Mouse (Mus musculus) mouse embryonic stem cell (cell line): ENCODE results near the gene Spata1.
"Not testable (repeated sequence)": the region's sequence is repeated elsewhere in the genome, so short reads cannot be mapped to it uniquely, and the experiment has no call there.

Experiments
- in situ Hi-C, 2 experiments: fragments of 300-500 bp; cut with MboI; formaldehyde crosslinking; loops; 1 replicate in 1 of 2; 3 replicates in 1 of 2; pipeline ENCODE4 v1.14.3; 2019 to 2020; ENCODE audit warnings: low sequenced_read_pairs in 2 of 2, low pct_unique_long_range_greater_than_20kb in 1 of 2, mixed read lengths in 1 of 2; ENCODE audit not compliant: unreplicated experiment in 1 of 2

Spata1 gene

DNA sequence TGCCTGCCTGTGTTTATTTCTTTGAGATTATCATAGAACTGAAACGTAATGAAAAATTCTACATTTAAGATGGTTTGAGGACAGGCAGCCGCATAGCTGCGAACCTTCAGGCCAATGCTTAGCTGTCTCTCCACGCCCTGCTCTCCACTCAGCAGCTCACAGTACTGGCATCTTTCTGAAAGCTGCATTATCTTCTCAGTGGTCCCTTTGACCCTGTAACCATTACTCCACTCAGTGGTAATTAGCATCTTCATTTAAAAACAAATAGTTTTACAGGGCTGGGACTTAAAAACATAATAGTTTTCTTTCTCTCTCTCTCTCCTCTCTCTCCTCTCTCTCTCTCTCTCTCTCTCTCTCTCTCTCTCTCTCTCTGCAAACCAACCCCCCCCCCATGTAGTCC, 26.9 kb downstream of the Spata1 start:
- in situ Hi-C loops, result no loop called here

DNA sequence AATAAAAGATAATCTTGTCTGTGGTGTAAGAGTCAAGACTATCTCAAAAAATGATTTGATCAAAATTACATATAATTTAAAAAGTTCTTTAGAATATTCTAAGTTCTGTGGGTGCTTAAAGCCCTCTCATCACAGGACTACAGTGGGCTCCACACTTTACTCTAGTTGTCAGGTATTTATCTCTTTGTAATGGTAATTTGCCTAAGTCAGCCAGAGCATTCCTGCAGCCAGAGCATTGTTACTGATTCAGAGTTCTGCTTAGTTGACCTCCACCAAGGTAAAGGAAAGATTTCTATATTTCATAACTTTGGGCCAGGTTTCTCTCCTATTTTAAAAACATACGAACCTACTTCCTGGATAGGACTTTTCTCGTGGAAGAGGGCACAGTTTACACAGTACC, 30.3 kb downstream of the Spata1 start:
- in situ Hi-C loops, result no loop called here

DNA sequence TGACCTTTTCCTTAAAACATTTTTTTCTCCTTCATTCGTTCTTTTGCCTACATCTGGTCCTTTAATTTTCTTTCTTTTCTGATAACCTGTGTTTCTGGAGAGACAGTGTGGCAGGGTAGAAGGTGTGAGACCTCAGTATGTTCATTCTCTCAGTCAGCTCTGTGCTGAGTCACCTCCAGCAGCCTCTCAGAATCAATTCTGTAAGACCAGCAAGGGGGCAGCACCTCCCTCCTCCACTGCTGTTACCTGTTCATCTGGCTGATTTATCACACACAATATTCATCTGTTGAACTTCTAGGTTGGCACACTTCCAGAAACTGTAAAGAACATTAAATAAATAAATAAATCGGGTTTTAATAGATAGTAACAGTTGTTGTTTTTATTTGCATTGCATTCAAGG, 36.6 kb downstream of the Spata1 start:
- in situ Hi-C loops, result no loop called here

DNA sequence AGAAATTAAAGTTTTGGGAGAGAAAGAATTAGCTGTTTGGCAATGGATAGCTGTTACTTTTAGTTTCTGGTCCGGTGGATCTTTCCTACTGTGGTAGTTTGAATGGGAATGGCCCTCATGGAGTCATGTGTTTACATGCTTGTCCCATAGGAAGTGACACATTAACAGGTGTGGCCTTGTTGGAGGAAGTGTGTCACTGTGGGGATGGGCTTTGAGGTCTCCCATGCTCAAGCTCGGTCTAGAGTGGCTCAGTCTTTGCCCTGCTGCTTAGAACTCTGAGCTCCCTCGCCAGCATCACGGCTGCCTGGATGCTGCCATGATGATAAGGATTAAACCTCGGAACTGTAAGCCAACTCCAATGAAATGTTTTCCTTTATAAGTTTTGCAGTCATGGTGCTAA, 48.2 kb downstream of the Spata1 start:
- in situ Hi-C loops, result no loop called here

DNA sequence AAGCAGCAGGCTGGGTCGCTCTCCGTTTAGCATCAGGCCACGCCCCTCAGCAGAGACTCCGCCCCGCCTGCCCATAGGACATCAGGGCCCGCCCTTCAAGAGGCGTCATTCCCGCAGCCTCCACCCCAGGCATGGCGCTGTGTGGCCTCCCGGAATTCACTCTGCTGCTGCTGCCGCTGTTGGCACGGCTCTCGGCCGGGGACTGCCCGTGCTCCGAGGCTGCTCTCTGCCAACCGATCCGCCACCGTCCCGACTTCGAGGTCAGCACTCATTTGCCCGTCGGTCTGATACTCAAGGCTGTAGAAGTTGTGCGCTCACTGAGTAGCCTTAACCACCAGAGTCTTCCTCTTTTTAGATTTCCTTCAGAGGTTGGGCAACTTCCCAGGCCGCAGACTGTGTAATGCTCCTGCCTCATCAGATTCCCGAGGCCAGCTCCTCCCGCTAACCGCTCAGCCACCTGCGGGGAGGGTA, 49.1 kb downstream of the Spata1 start:
- in situ Hi-C loops, result no loop called here

DNA sequence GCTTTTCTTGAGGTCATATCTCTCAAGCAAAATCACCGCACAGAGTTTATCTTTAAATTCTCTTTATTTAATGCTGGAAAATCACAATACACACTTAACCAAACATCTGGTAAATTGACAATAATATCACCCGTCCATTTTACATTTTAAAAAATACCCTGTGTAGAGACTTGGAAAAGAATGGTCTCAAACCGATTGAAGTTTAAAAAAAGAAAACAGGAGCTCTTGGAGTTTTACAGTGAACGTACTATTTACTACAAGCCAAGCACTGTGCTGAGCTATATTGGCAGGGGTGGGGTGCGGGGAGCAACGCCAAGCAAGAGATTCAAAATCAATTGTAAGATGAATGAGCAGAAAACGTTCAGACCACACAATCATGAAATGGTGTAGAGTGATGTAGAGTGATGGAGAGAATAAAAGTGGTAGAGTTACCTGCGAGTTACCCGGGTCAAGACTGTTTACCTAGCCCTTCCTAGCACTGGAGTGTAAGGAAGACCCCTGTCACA, 49.8 kb downstream of the Spata1 start, which contains the start of gene Ctbs:
TSS of gene Ctbs (plus strand) at position 51 of the 506 bp plus-strand sequence.
- in situ Hi-C loops, result no loop called here

DNA sequence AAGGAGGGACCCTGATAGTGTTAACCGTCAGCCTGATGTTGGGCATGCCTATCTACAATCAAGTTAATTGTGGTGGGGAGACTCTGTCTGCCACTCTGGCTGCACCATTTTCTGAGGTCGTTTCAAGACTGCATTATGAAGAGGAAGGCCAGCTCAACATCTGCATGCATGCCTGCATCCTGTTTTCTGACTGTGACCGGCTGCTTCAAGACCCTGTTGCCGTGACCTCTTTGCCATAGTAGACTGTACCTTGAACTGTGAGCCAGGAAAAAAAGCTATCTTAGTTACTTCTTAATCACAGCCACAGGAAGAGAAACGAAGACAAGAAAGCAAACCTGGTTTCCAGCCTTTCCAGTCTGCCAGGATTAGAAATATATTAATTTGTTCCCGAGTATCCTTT, 50.6 kb downstream of the Spata1 start:
- in situ Hi-C loops, result no loop called here

DNA sequence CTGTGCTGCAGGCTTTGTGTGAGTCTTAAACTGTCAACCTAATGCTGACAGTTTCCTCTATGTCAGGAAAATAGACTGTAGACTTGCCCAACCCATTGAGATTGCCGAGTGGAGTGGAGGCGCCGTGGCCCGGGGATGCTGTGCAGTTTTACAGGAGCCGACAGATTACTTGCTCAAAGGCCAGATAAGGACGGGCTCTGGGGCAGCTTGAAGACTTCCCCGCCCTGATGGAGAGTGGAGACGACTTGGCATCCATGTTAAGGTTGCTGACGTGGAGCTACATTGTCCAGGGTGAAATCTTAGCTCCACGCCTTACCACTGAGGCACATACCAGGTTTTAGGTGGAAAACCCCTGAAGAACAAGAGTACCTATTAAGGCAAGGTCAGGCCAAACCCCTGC, 51.2 kb downstream of the Spata1 start:
- in situ Hi-C loops, result no loop called here

DNA sequence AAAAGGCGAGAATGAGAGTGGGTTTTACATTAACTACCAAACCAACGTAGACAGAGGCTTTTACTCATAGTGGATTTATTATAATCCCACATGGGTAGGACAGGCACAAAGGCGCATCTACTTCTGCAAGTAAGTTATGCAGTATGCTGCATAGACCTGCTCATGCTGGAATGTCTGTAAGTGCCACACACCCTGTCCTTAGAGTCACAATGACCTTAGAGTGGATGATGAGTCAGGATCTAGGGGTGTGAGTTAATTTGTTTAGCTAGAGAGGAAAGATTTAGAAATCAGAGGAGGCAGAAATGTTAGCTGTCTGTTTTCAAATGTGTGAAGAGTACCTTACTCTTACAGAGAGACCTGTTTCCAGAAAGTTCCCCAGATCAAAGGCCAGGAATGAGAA, 52.0 kb downstream of the Spata1 start:
- in situ Hi-C loops, result no loop called here

DNA sequence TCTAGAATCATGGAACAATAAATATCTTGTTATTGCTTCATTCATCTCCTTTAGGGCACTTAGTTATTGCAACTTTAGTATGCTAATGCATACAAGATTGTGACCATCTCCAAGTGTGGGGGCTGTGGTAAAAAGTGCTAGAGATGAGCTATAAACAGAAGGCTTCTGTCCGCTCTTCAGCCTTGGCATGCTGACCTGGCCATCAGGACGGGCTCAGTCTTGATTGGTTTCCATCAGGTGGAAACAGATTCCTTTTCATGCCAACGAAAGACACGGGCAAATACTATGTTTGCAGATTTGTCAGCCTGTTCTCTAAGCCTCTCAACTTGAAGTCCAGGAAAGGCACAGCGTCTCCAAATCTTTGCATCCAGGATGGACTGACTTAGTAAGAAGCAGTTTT, 52.4 kb downstream of the Spata1 start:
- in situ Hi-C loops, result no loop called here

DNA sequence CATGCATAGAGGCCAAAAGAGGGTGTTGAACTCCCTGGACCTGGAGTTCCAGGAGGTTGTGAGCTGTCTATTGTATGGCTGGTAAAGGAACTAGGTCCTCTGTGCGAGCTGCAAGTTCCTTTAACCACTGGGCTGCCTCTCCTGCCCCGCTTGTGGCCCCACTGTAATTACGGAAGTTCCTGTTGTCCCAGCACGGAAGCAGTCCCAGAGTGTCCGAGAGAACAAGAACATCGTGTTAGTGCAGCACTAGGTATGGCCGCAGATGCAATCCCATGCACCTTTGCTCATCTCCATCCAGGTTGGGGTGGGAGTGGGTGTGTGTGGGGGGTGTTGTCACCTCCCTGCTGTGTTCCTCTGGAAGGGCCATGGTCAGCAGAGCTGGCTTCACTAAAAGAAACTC, 54.7 kb downstream of the Spata1 start:
- in situ Hi-C loops, result no loop called here

DNA sequence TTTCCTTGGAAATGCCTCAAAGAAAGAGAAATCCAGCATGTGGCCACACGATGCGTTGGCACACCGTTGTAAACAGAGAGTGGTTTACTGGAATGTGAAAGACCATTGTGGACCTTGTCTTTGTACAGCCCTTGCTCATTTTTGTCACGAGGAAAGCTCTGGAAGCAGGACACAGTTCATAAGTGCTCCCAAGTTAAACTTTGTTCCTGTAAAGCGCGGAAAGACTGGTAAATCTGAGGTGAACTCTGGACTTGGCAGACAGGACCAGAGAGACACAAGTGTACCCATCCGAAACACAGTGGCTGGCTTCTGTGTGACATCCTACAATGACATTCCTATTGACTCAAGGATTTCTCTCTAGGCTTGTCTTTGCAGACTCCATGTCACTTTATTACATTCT, 56.2 kb downstream of the Spata1 start:
- in situ Hi-C loops, result no loop called here

DNA sequence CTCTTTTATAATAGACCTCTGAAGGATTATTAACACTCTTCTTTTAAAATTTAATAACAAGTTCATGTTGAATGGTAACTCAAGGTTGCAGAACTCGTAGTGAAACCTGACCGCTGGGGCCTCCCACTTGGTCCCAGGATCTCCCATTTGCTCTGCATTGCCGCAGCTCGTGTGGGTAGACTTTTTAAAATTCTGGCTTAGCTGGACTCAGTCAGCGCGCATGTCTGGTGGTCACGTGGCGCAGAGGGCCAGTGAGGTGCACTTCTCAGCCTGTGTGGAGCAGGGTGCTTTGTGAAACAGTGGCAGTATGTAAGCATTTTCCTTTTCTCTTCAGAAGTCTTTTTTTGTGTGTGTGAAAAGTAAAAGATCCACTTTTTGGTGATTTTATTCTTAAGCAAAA, 56.6 kb downstream of the Spata1 start:
- in situ Hi-C loops, result no loop called here

DNA sequence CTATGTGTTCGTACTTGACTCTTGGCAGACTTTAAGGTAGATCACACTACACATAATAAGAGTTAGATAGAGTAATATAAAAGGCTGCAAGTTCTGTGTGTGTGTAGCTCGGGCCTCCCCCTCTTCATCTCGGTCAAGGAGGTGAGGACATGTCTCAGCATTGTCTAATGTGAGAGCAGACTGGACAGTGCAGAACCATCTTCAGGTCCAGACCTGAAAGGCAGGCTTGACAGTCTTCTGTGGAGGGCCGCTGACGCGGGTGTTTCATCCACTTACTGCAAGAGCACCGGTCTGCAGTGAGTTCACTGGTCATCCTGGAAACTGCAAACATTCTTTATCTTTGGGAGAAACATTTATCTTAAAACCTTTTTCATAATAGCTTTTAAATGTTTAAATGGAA, 57.1 kb downstream of the Spata1 start:
- in situ Hi-C loops, result no loop called here

DNA sequence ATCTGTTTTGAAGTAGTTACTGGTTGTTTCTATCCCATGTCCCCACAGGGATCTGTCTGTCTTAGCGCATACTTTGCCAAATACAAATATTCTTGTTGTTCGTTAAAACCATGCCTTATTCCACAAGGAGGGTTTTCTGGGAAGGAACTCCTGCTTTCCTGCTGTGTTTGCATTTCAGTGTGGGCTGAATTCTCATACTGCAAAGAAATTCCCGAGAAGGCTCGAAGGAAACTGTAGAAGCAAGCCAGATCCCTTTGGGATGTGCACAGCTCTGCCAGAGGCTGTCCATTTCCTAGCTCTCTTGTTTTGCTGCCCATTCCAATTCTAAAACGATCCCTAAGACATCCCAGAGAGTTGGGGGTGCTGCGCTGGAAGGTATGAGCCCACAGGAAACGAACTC, 59.1 kb downstream of the Spata1 start:
- in situ Hi-C loops, result no loop called here

DNA sequence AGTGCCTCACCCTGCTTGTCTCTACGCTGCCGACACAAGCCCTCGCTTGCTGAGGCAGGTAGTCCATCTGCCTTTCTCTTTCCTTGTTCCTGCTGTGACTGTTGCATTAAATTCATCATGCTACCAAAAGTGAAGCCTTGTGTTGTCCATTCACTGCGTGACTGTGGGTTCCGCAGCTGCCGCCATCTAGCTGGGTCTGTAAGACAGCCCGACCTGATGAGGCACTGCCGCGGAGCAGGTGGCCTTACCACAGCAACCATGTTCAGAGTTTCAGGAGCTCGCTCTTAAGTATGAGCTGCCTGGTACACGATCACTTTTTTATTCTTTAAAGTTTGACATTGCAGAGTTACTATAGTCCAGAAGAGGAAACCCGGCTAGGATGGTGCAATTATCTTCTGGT, 59.5 kb downstream of the Spata1 start:
- in situ Hi-C loops, result no loop called here

DNA sequence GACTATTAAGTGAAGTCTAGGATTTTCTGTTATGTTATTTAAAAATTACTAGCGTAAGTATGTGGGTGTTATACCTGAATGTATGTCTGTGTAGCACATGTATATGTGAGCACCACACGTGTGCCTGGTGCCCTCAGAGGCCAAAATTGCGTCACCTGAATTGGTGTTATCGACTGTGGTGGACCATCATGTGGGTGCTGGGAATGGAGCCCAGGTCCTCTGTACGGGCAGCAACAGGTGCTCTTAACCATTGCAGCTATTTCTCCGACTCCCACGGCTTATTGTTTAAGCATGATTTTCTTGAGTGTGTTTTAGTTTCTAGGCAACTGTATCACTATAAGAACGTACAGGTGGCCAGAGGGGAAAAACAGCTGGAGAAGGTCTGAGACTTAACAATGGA, 63.4 kb downstream of the Spata1 start:
- in situ Hi-C loops, result no loop called here

DNA sequence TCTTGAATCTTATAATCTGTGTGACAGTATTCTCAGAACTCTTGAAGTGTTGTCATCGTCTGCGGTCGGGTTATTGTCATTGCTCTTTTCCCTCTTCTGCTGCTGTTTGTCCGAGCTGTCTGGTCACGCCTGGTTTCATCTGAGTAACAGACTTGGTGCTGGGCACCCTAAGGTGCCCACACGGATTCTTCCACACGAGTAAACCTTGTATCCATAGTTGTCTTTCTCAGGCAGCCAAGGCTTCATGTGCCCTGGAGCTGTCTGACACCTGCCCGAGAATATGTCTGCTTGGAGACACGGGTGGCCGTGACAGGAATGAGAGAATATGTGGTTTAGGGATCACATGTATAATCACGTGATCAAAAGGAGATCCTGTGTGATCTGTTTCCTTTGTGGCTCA, 64.0 kb downstream of the Spata1 start:
- in situ Hi-C loops, result no loop called here

DNA sequence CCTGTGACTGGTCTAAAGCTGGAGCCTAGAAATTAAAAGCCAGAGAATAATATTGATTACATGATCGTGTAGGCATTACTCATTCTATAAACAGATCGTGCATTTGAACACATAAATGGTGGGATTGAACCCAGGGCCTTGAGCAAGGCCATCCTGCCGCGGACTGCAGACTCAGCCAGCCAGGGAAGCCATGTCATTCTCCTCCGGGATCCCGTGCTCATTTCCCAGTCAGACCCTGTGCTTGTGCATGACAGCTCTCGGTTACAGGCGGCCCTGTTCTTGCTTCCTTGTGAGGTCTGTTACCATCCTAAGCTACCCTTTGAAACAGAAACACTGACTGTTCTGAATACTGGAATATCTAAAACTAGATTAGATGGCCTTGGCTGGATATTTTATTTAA, 64.9 kb downstream of the Spata1 start:
- in situ Hi-C loops, result no loop called here

DNA sequence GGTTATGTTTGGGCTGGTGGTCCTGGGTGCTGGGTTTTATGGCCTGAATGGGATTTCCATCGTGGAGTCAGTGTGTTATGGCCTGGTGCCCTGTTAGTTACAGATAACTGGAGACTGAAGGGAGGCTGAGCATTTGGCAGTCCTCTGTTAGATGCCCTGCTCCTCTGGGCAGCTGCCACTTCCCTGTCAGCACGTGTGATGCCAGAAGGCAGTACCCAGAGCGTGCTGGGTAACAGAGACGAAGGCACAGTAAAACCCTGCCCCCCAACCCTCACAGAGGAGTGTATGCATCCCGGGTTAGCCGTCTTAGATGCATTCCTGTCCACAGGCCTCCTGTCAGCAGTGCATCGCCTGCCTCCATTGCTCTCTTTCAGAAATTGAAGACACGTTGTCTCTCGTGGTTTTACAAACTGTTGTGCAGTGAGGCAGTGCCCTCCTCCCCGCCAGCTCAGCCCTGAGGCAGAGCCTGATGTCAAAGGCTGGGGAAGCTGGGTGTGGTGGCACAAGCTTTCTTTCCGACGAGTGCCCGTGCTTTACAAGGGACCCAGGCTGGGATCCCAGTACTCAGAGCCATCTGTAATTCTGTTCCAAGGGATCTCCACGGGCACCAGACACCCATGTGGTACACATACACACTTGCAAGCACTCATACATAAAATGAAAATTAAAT, 65.7 kb downstream of the Spata1 start:
- in situ Hi-C loops, result no loop called here

DNA sequence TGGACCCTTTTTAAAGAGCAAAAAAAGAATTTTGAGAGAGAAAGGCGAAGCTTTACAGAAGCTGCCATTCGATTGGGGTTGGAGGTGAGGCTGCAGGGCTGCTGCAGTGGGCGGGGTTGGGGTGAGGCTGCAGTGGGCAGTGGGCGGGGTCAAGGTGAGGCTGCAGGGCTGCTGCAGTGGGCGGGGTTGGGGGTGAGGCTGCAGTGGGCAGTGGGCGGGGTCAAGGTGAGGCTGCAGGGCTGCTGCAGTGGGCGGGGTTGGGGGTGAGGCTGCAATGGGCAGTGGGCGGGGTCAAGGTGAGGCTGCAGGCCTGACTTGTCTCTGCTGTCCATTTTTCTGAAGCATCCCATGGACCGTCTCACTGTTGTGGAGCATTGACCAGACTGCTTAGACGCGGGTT, 66.5 kb downstream of the Spata1 start:
- in situ Hi-C loops, result not testable (repeated sequence)
